Mouse (Mus musculus) heart, adult 2 months (tissue): ENCODE data around the gene Gdf7.

Experiments used
- CTCF ChIP-seq: fragments of 200-600 bp; IDR thresholded peaks from 2 replicates; pipeline ENCODE4 v1.8.1; 2022; ENCODE audit warnings: antibody characterized with exemption, mild to moderate bottlenecking, moderate library complexity
- EP300 ChIP-seq: fragments of 200-500 bp; IDR thresholded peaks from 2 replicates; pipeline ENCODE4 v1.6.1; 2011; ENCODE audit warnings: low read depth, low read length, control low read depth; ENCODE audit not compliant: insufficient read depth

- TF ChIP-seq EP300 = no peak
- TF ChIP-seq CTCF = no peak
Observed at GRCm38 (mm10) chr12:8289499-8289898, 12.3 kb downstream of the Gdf7 start.
